Mouse (Mus musculus) heart, embryonic 14.5 days (tissue): ENCODE results near the gene Spcs2. TPM values are rescaled to one million over a fixed set of nuclear protein-coding genes. Genes with fewer than 3 reads are reported as not detected.

Source experiments
- ATAC-seq: fragments of 200-750 bp; cut with Nextera tagmentation; 2 replicates; pipeline ENCODE4 v1.8.0; 2017; ENCODE audit warnings: low read depth, moderate TSS enrichment; ENCODE audit not compliant: insufficient number of reproducible peaks, insufficient read depth, low FRiP score
- H3K27ac ChIP-seq, 2 experiments: fragments of 200-500 bp in 1 of 2; fragments of 300-500 bp in 1 of 2; sonication (generic) in 1 of 2; replicated peaks in 1 of 2; 2 replicates each; pipeline ENCODE4 v1.5.1; 2012 to 2014; ENCODE audit warnings: low read depth in 2 of 2, low read length in 2 of 2, control low read depth in 1 of 2, mild to moderate bottlenecking in 1 of 2, mixed read lengths in 1 of 2; ENCODE audit not compliant: control insufficient read depth in 1 of 2, insufficient read depth in 1 of 2
- H3K27me3 ChIP-seq: fragments of 300-500 bp; sonication (generic); 2 replicates; pipeline ENCODE4 v1.6.1; 2014; ENCODE audit warnings: mild to moderate bottlenecking, low read length, control low read depth; ENCODE audit not compliant: control insufficient read depth, insufficient read depth
- H3K36me3 ChIP-seq: fragments of 300-500 bp; sonication (generic); 2 replicates; pipeline ENCODE4 v1.6.1; 2014; ENCODE audit warnings: mild to moderate bottlenecking, control low read depth, low read length, mixed read lengths; ENCODE audit not compliant: control insufficient read depth, insufficient read depth
- H3K4me1 ChIP-seq, 2 experiments: fragments of 200-500 bp in 1 of 2; fragments of 300-500 bp in 1 of 2; sonication (generic) in 1 of 2; 2 replicates each; pipeline ENCODE4 v1.6.1; 2012 to 2014; ENCODE audit warnings: low read length in 2 of 2, control low read depth in 1 of 2, mixed read lengths in 1 of 2; ENCODE audit not compliant: control insufficient read depth in 2 of 2, insufficient read depth in 2 of 2
- H3K4me2 ChIP-seq: fragments of 300-500 bp; sonication (generic); 2 replicates; pipeline ENCODE4 v1.6.1; 2014; ENCODE audit warnings: mild to moderate bottlenecking, low read length
- H3K4me3 ChIP-seq, 2 experiments: fragments of 200-500 bp in 1 of 2; fragments of 300-500 bp in 1 of 2; sonication (generic) in 1 of 2; 2 replicates each; pipeline ENCODE4 v1.5.1; 2012 to 2014; ENCODE audit warnings: low read length in 2 of 2, mild to moderate bottlenecking in 2 of 2, control low read depth in 1 of 2, low read depth in 1 of 2, moderate library complexity in 1 of 2; ENCODE audit not compliant: control insufficient read depth in 1 of 2, insufficient read depth in 1 of 2
- H3K9ac ChIP-seq: fragments of 300-500 bp; sonication (generic); 2 replicates; pipeline ENCODE4 v1.6.1; 2014; ENCODE audit warnings: mild to moderate bottlenecking, low read length
- H3K9me3 ChIP-seq: fragments of 300-500 bp; sonication (generic); 2 replicates; pipeline ENCODE4 v1.6.1; 2016; ENCODE audit warnings: low read length, control low read depth; ENCODE audit not compliant: control insufficient read depth
- WGBS: fragments of 180-500 bp; shearing (Covaris S2); extraction: QIAGEN DNeasy Blood & Tissue Kit; methylation state at CpG from one replicate; pipeline ENCODE4 v1.1.7; 2014; 5-methylcytosine and 5-hydroxymethylcytosine counted together
- polyA plus RNA-seq: library from polyadenylated mRNA; unstranded; fragments of >200 nt; fragmentation: Nextera tagmentation; extraction: Ambion mirVana; gene quantifications from 2 replicates; pipeline ENCODE4 v1.2.1, GENCODE M21; 2014

Spcs2 gene
- polyA plus RNA-seq, 1 experiment from 2014 or later, result 169 TPM

DNA sequence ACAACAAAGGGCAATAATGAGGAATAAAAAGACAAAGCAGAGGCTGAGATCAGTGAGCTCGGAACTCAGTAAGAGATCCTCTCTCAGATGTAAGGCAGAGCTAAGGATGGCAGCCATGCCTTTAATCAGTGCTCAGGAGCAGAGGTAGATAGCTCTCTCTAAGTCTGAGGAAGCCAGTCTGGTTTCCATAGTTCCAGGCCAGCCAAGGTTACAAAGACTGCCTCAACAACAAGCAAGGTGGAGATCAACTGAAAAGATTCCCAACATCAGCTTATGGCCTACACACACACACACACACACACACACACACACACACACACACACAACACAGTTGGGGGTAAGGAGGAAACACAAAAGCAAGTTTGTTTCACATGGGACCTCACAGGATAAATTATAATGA, 12.1 kb downstream of the Spcs2 start:
- WGBS, result 56% methylated on average over 1 of the region's 1 CpGs
- no peaks in the 10 kb centered on the region for H3K27me3 ChIP-seq
- peaks cover 58% of the 10 kb centered on the region for H3K36me3 ChIP-seq

DNA sequence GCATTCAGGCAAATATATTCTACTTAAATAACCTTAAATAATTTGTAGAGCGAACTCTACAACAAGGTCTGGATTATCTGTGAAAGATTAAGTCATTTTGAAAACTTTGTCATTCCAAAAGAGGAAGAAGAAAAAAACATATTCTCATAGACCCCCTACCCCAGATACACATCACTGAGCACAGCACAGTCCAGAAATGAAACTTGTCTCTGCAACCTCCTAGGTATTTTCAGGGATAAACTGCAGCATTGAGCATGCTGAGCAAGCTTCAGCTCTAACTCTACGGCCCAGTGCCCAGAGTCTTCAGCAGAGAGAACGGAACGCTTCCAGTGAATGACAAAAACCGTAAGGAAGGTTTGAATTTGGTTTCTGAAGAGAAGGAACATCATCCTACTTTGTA, 12.7 kb downstream of the Spcs2 start:
- no peak for ATAC-seq
- peaks cover 59% of the 10 kb centered on the region for H3K36me3 ChIP-seq
- H3K27ac ChIP-seq, result no peak overlapping the region
- no peaks in the 10 kb centered on the region for H3K27me3 ChIP-seq
- no peak overlapping the region for H3K4me2 ChIP-seq
- 92% methylated on average over 5 of the region's 5 CpGs for WGBS
- peaks cover 0 to 12% of the 10 kb centered on the region in 2 experiments for H3K4me1 ChIP-seq
- no peak overlapping the region for H3K4me3 ChIP-seq
- H3K9me3 ChIP-seq, result no peaks in the 10 kb centered on the region
- no peak overlapping the region for H3K9ac ChIP-seq

More for the DNA sequence above, 12.1 kb downstream of the Spcs2 start:
- H3K4me1 ChIP-seq, result peaks cover 0 to 8% of the 10 kb centered on the region in 2 experiments
- no peak for ATAC-seq
- H3K9ac ChIP-seq, result no peak overlapping the region
- no peak overlapping the region for H3K27ac ChIP-seq
- H3K4me2 ChIP-seq, result no peak overlapping the region
- no peaks in the 10 kb centered on the region for H3K9me3 ChIP-seq
- no peak overlapping the region for H3K4me3 ChIP-seq

DNA sequence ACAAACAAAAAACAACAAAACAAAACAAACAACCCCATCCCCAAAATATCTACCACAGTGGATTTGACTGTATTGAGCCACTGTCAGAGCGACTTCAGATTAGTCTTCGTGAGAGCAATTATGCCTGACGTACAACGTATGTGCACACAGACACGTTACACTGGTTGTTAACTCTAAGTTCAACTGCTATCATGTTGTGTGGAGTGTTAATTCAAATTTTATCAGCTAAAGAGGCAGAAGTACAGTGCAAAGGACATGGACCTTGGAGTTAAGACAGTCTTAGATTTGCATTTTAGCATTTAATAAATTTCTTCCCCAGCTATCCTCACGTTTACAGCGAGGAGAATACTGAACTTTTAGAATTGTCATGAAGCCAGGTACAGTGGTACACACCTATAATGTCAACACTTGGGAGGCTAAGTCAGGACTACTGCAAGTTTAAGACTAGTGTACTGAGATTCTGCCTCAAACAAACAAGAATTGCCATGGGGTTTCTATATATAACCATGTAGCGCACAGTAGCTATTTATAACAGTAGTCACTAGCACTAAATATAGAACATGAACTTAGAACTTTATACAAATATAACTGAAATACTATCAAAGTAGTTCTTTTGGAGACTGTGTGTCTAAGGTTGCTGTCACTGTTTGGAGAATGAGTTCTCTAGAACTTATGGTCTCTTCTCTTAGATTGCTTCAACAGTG, 17.6 kb downstream of the Spcs2 start:
- 82% methylated on average over 8 of the region's 8 CpGs for WGBS
- no peak for ATAC-seq
- Histone ChIP-seq H3K4me2 (peak overlapping the region; percentile 21; the same call in 1 of the 2 replicates), H3K4me1 (peaks cover 3 to 19% of the 10 kb centered on the region in 2 experiments; a peak in 3 of 4 replicates), H3K27ac (peak overlapping the region; percentile 70 to 78), H3K4me3 (no peak overlapping the region), H3K9me3 (no peaks in the 10 kb centered on the region), H3K27me3 (no peaks in the 10 kb centered on the region), H3K36me3 (peaks cover 82% of the 10 kb centered on the region), H3K9ac (no peak overlapping the region)

DNA sequence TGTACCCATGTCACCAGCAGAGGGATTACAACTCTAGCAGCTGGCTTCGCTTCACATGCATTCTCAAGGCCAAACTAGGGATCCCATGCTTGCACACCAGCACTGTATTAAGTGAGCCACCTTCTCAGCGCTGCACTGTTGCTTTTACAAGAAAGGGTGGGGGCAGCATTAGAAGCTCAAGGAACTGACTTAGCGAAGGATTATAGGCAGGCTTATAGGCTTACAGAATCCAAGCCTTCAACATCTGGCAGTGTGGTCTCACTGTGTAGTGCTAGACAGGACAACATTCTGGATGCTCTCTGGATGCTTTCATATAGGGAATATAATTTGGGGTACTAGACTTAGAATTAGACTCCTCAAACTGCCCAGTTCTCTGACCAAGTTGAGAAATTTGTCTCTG, 25.0 kb downstream of the Spcs2 start:
- H3K4me2 ChIP-seq, result no peak overlapping the region
- H3K9me3 ChIP-seq, result no peaks in the 10 kb centered on the region
- peaks cover 17 to 27% of the 10 kb centered on the region in 2 experiments for H3K4me1 ChIP-seq
- H3K4me3 ChIP-seq, result no peak overlapping the region
- H3K27me3 ChIP-seq, result no peaks in the 10 kb centered on the region
- no peak overlapping the region for H3K9ac ChIP-seq
- peak overlapping the region; percentile 65 to 74 for H3K27ac ChIP-seq
- ATAC-seq, result peak; percentile 18; the same call in 1 of the 2 replicates
- WGBS, result 88% methylated on average over 3 of the region's 3 CpGs
- peaks cover 58% of the 10 kb centered on the region for H3K36me3 ChIP-seq

DNA sequence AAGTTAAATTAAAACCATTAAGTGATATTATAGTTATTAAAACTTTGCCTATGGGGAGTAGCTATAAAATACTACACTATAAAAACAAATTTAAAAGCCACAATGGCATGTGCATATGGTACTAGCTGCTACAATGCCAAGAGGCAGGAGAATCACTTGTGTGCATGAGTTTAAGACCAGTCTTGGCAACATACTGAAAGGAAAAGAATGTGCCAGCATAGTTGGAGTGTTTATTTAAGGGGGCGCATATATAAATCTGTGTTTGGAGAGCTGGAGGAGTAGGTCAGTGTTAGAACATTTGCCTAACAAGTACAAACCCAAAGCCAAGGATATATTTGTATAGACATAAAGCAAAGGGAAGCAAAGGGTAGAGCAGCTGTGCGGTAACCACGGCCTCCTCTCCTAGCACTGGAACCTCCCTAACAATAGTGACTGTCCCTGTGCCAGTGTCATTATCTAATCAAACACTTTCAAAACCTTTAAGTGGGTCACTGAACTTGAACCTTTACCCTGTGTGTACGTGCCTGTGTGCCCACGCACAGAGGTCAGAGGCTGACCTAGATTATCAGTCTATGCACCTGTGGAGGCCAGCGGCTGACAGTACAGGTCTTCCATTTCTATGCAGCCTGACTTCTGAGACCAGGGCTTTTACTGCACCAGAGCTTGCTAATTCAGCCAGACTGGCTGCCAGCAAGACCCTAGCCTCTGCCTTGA, 25.7 kb downstream of the Spcs2 start:
- WGBS, result 37% methylated on average over 6 of the region's 6 CpGs
- 0 out of 2 replicates have a peak, but pooled peaks have one; percentile 28 for ATAC-seq
- no peaks in the 10 kb centered on the region for H3K9me3 ChIP-seq
- H3K4me1 ChIP-seq, result peaks cover 17 to 27% of the 10 kb centered on the region in 2 experiments
- no peak overlapping the region for H3K4me3 ChIP-seq
- H3K4me2 ChIP-seq, result no peak overlapping the region
- H3K9ac ChIP-seq, result no peak overlapping the region; the same call in 1 of the 2 replicates
- no peaks in the 10 kb centered on the region for H3K27me3 ChIP-seq
- H3K36me3 ChIP-seq, result peaks cover 51% of the 10 kb centered on the region
- peak overlapping the region; percentile 65 to 74 for H3K27ac ChIP-seq

DNA sequence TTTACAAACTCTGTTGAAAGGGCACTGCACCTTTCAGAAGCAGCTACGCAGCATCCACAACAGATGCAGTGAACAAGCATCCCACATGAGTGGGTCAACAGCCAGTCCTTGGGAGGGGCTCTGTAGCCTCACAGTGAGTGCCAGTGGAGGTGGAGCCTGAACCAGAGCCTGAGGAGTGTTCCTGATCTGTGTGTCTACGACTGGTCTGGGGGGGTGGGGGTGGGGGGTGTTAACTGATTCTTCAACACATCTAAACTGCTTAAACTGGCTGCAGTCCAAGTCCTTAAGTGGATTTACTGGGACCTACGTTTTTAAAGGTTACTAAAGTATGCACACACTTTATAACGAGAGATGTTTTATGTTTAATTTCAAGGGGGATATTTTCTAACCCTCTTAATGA, 26.5 kb downstream of the Spcs2 start:
- H3K4me1 ChIP-seq, result peaks cover 17 to 27% of the 10 kb centered on the region in 2 experiments
- no peak overlapping the region for H3K4me2 ChIP-seq
- H3K27ac ChIP-seq, result 0 out of 4 replicates have a peak overlapping the region, but pooled peaks of 1 of the 2 experiments have one; percentile 31
- H3K9me3 ChIP-seq, result no peaks in the 10 kb centered on the region
- H3K36me3 ChIP-seq, result peaks cover 43% of the 10 kb centered on the region
- ATAC-seq, result 0 out of 2 replicates have a peak, but pooled peaks have one; percentile 40
- H3K9ac ChIP-seq, result no peak overlapping the region
- no peak overlapping the region for H3K4me3 ChIP-seq
- no peaks in the 10 kb centered on the region for H3K27me3 ChIP-seq
- 19% methylated on average over 4 of the region's 4 CpGs for WGBS

DNA sequence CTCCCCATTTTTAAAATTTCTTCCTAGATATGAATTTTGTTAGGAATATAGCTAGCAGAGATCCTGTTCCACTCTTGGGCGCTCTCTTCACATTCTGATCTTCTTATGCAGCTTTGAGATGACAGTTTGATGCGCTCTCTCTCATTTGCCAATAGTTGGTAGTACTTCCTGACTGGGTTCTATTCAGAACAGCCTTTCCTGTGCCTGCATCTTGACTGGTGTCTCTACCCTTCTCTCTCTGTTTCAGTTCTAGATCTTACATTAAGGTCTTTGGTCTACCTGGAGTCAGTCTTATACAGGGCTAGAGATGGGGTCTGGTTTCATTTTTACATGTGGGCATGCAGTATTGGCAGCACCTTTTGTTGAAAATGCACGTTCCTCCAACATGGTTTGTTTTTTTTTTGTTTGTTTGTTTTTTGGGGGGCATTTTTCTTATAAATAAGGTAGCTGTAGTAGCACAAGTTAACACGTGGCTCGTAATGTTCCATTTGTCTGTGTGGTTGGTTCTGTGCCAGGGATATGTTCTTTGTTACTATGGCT, 28.9 kb downstream of the Spcs2 start:
- H3K27me3 ChIP-seq, result no peaks in the 10 kb centered on the region
- H3K36me3 ChIP-seq, result peaks cover 20% of the 10 kb centered on the region
- ATAC-seq, result no peak
- no peak overlapping the region for H3K4me3 ChIP-seq
- no peak overlapping the region for H3K4me2 ChIP-seq
- WGBS, result 84% methylated on average over 5 of the region's 5 CpGs
- H3K9ac ChIP-seq, result no peak overlapping the region
- no peaks in the 10 kb centered on the region for H3K9me3 ChIP-seq
- no peak overlapping the region for H3K27ac ChIP-seq
- H3K4me1 ChIP-seq, result peaks cover 12 to 20% of the 10 kb centered on the region in 2 experiments
